15 mouse cellular contexts compared by ENCODE assay signal in genomic region chr17:71490666-71491331, GRCm38 (mm10). TPM values are rescaled to one million over a fixed set of nuclear protein-coding genes. Genes with fewer than 3 reads are reported as not detected.
DNase-seq lines count a peak whose midpoint lies in the region; ATAC-seq and TF ChIP-seq lines count a peak whose summit lies in the region.
"Had no signal": no experiment of that assay in that cellular context is flagged by ENCODE, and none has a peak within 500 bp of the region (broad histone marks: within the 10 kb centered on the region; RNA-seq: fewer than 3 reads in every experiment).

No protein-coding gene starts in this region.

- no peaks in the 10 kb centered on the region for H3K9me3 ChIP-seq in erythroblast, embryonic 14.5 days (ENCODE audit: control insufficient read depth, low read length)
- no peaks in the 10 kb centered on the region for H3K9me3 ChIP-seq in liver, embryonic 11.5 days (ENCODE audit: control insufficient read depth, low read length)
- no peaks in the 10 kb centered on the region for H3K9me3 ChIP-seq in stomach, postnatal 0 days (ENCODE audit: control insufficient read depth, low read length)
- H3K9me3 ChIP-seq in forebrain, embryonic 15.5 days: no peaks in the 10 kb centered on the region
- H3K9me3 ChIP-seq in midbrain, embryonic 16.5 days (replicated peaks; ENCODE audit: control insufficient read depth, low read length, poor library complexity, severe bottlenecking): no peaks in the 10 kb centered on the region

- peak; percentile 37 for DNase-seq in liver, embryonic 11.5 days (ENCODE audit: low spot score)
- DNase-seq in stomach, postnatal 0 days (ENCODE audit: low spot score): no peak
- no peak for DNase-seq in left cerebral cortex, adult 11 months (ENCODE audit: low spot score)
- DNase-seq: adrenal gland, postnatal 25 days; cerebellum, postnatal 10 days; gastrocnemius, postnatal 10 days; kidney, adult 11 months; layer of hippocampus, adult 9-11 months had no signal

- no peak for ATAC-seq in erythroblast, adult 5-6 weeks (replicated peaks; ENCODE audit: low FRiP score, poor library complexity, severe bottlenecking)
- ATAC-seq in activated CD4-positive, CD25-positive, alpha-beta regulatory T cell, adult 4 months: peak; percentile 70
- ATAC-seq in liver, embryonic 11.5 days (replicated peaks; ENCODE audit: low FRiP score): peak; percentile 84
- peak; percentile 47 for ATAC-seq in stomach, postnatal 0 days (ENCODE audit: low FRiP score, low TSS enrichment)
- no peak for ATAC-seq in forebrain, embryonic 15.5 days (replicated peaks)
- ATAC-seq in midbrain, embryonic 16.5 days: no peak
- ATAC-seq: Patski had no signal

- peak overlapping the region; percentile 46; the same call in 1 of the 2 replicates for H3K9ac ChIP-seq in liver, embryonic 11.5 days (ENCODE audit: low read depth, low read length)
- H3K9ac ChIP-seq in stomach, postnatal 0 days (ENCODE audit: low read length): no peak overlapping the region
- no peak overlapping the region for H3K9ac ChIP-seq in forebrain, embryonic 15.5 days (replicated peaks)
- no peak overlapping the region for H3K9ac ChIP-seq in midbrain, embryonic 16.5 days (ENCODE audit: low read depth, low read length)

- peaks cover 35% of the 10 kb centered on the region for H3K4me1 ChIP-seq in erythroblast, embryonic 14.5 days (ENCODE audit: control insufficient read depth)
- peaks cover 19% of the 10 kb centered on the region for H3K4me1 ChIP-seq in liver, embryonic 11.5 days (replicated peaks; ENCODE audit: control insufficient read depth, insufficient read depth, low read length)
- H3K4me1 ChIP-seq in stomach, postnatal 0 days (replicated peaks; ENCODE audit: control insufficient read depth, insufficient read depth): no peaks in the 10 kb centered on the region
- no peaks in the 10 kb centered on the region; the same call in 1 of the 2 replicates for H3K4me1 ChIP-seq in forebrain, embryonic 15.5 days
- H3K4me1 ChIP-seq in midbrain, embryonic 16.5 days (ENCODE audit: control insufficient read depth, insufficient read depth, low read length): no peaks in the 10 kb centered on the region

- H3K4me3 ChIP-seq in erythroblast, embryonic 14.5 days (replicated peaks): peak overlapping the region; percentile 2
- no peak overlapping the region for H3K4me3 ChIP-seq in liver, embryonic 11.5 days (ENCODE audit: low read depth, low read length)
- H3K4me3 ChIP-seq in stomach, postnatal 0 days (ENCODE audit: low read depth, low read length): no peak overlapping the region
- no peak overlapping the region for H3K4me3 ChIP-seq in forebrain, embryonic 15.5 days
- no peak overlapping the region for H3K4me3 ChIP-seq in midbrain, embryonic 16.5 days (ENCODE audit: low read depth, low read length)

- TF ChIP-seq CTCF in stomach, postnatal 0 days (IDR thresholded peaks at IDR 0.05; ENCODE audit: low read depth): no peak

- TF ChIP-seq EP300 in stomach, postnatal 0 days (optimal IDR thresholded peaks at IDR 0.05): no peak

- H3K36me3 ChIP-seq in erythroblast, embryonic 14.5 days (ENCODE audit: control insufficient read depth): peaks cover 17% of the 10 kb centered on the region
- H3K36me3 ChIP-seq in liver, embryonic 11.5 days (ENCODE audit: control insufficient read depth, insufficient read depth, low read length): peaks cover 4% of the 10 kb centered on the region
- H3K36me3 ChIP-seq in stomach, postnatal 0 days (ENCODE audit: control insufficient read depth, insufficient read depth, low read length): peaks cover 2% of the 10 kb centered on the region; the same call in 1 of the 2 replicates
- peaks cover 7% of the 10 kb centered on the region; the same call in 1 of the 2 replicates for H3K36me3 ChIP-seq in forebrain, embryonic 15.5 days
- H3K36me3 ChIP-seq in midbrain, embryonic 16.5 days (ENCODE audit: control insufficient read depth, insufficient read depth, low read length): no peaks in the 10 kb centered on the region

- H3K27ac ChIP-seq in liver, embryonic 11.5 days (ENCODE audit: low read depth, low read length): peak overlapping the region; percentile 83
- H3K27ac ChIP-seq in stomach, postnatal 0 days (replicated peaks): peak overlapping the region; percentile 40; the same call in 1 of the 2 replicates
- no peak overlapping the region for H3K27ac ChIP-seq in forebrain, embryonic 15.5 days (replicated peaks)
- H3K27ac ChIP-seq in midbrain, embryonic 16.5 days (ENCODE audit: low read length): no peak overlapping the region

- WGBS in liver, embryonic 11.5 days: 42% methylated on average over 9 of the region's 9 CpGs
- WGBS in stomach, postnatal 0 days: 55% methylated on average over 9 of the region's 9 CpGs
- 90% methylated on average over 9 of the region's 9 CpGs for WGBS in forebrain, embryonic 15.5 days
- WGBS in midbrain, embryonic 16.5 days: 85% methylated on average over 9 of the region's 9 CpGs

- peak overlapping the region; percentile 50 for H3K4me2 ChIP-seq in liver, embryonic 11.5 days
- H3K4me2 ChIP-seq in stomach, postnatal 0 days (replicated peaks; ENCODE audit: low read depth): no peak overlapping the region
- no peak overlapping the region for H3K4me2 ChIP-seq in forebrain, embryonic 15.5 days (replicated peaks)
- no peak overlapping the region for H3K4me2 ChIP-seq in midbrain, embryonic 16.5 days (ENCODE audit: low read length)

- H3K27me3 ChIP-seq in erythroblast, embryonic 14.5 days (ENCODE audit: control insufficient read depth): no peaks in the 10 kb centered on the region
- no peaks in the 10 kb centered on the region for H3K27me3 ChIP-seq in liver, embryonic 11.5 days (replicated peaks; ENCODE audit: control insufficient read depth, insufficient read depth, low read length)
- H3K27me3 ChIP-seq in stomach, postnatal 0 days (ENCODE audit: control insufficient read depth, insufficient read depth, low read length): no peaks in the 10 kb centered on the region
- H3K27me3 ChIP-seq in forebrain, embryonic 15.5 days: no peaks in the 10 kb centered on the region
- H3K27me3 ChIP-seq in midbrain, embryonic 16.5 days (ENCODE audit: control insufficient read depth, insufficient read depth, low read depth, low read length): no peaks in the 10 kb centered on the region
- H3K27me3 ChIP-seq: Patski had no signal

RNA-seq across cellular contexts. Expression of gene Smchd1, which starts 15.7 kb away (rescaled TPM):
- 0.19 and 0.27 TPM in 2 replicates for polyA plus RNA-seq in erythroblast, embryonic 14.5 days (2012)
- 49.4 and 60.6 TPM in 2 replicates for total RNA-seq in erythroblast, adult 5-6 weeks (2015; ENCODE audit: low replicate concordance)
- total RNA-seq in erythroblast, adult 5-6 weeks (2017; ENCODE audit: low replicate concordance): 51.0 and 65.6 TPM in 2 replicates
- polyA plus RNA-seq in activated CD4-positive, CD25-positive, alpha-beta regulatory T cell, adult 4 months (2017; shearing (Covaris generic)): 10 to 100 TPM; 77.1 to 98.8 TPM
- polyA plus RNA-seq in liver, embryonic 11.5 days (2014; fragmentation: Nextera tagmentation; extraction: Ambion mirVana): 74.9 and 76.4 TPM in 2 replicates
- polyA plus RNA-seq in stomach, postnatal 0 days (2015; fragmentation: Nextera tagmentation; extraction: Ambion mirVana): 21.5 and 22.6 TPM in 2 replicates
- 52.7 and 55.0 TPM in 2 replicates for polyA plus RNA-seq in forebrain, embryonic 15.5 days (2015; fragmentation: Nextera tagmentation; extraction: Ambion mirVana)
- polyA plus RNA-seq in midbrain, embryonic 16.5 days (2015; fragmentation: Nextera tagmentation; extraction: Ambion mirVana): 41.5 and 43.1 TPM in 2 replicates

RNA-seq across cellular contexts. Expression of gene Gm4707, which starts 31.1 kb away (rescaled TPM):
- polyA plus RNA-seq in erythroblast, embryonic 14.5 days (2012): 0.02 and 0.10 TPM in 2 replicates
- 1.9 TPM in 1 of 2 replicates, not detected in the other for total RNA-seq in erythroblast, adult 5-6 weeks (2015; ENCODE audit: low replicate concordance)
- 1.3 and 1.4 TPM in 2 replicates for total RNA-seq in erythroblast, adult 5-6 weeks (2017; ENCODE audit: low replicate concordance)
- 10 to 100 TPM; 17.1 to 19.9 TPM for polyA plus RNA-seq in activated CD4-positive, CD25-positive, alpha-beta regulatory T cell, adult 4 months (2017; shearing (Covaris generic))
- polyA plus RNA-seq in liver, embryonic 11.5 days (2014; fragmentation: Nextera tagmentation; extraction: Ambion mirVana): 3.5 and 5.2 TPM in 2 replicates
- 0.46 and 0.98 TPM in 2 replicates for polyA plus RNA-seq in stomach, postnatal 0 days (2015; fragmentation: Nextera tagmentation; extraction: Ambion mirVana)
- 3.0 and 3.4 TPM in 2 replicates for polyA plus RNA-seq in forebrain, embryonic 15.5 days (2015; fragmentation: Nextera tagmentation; extraction: Ambion mirVana)
- 2.5 and 3.7 TPM in 2 replicates for polyA plus RNA-seq in midbrain, embryonic 16.5 days (2015; fragmentation: Nextera tagmentation; extraction: Ambion mirVana)

RNA-seq across cellular contexts. Expression of gene Ndc80, which starts 35.9 kb away (rescaled TPM):
- polyA plus RNA-seq in erythroblast, embryonic 14.5 days (2012): 1.2 and 2.4 TPM in 2 replicates
- total RNA-seq in erythroblast, adult 5-6 weeks (2015; ENCODE audit: low replicate concordance): 29.5 and 32.9 TPM in 2 replicates
- total RNA-seq in erythroblast, adult 5-6 weeks (2017; ENCODE audit: low replicate concordance): 39.2 and 56.2 TPM in 2 replicates
- 10 to 100 TPM; 23.7 to 24.7 TPM for polyA plus RNA-seq in activated CD4-positive, CD25-positive, alpha-beta regulatory T cell, adult 4 months (2017; shearing (Covaris generic))
- polyA plus RNA-seq in liver, embryonic 11.5 days (2014; fragmentation: Nextera tagmentation; extraction: Ambion mirVana): 50.4 and 52.6 TPM in 2 replicates
- 9.6 and 11.3 TPM in 2 replicates for polyA plus RNA-seq in stomach, postnatal 0 days (2015; fragmentation: Nextera tagmentation; extraction: Ambion mirVana)
- 19.4 and 24.2 TPM in 2 replicates for polyA plus RNA-seq in forebrain, embryonic 15.5 days (2015; fragmentation: Nextera tagmentation; extraction: Ambion mirVana)
- polyA plus RNA-seq in midbrain, embryonic 16.5 days (2015; fragmentation: Nextera tagmentation; extraction: Ambion mirVana): 4.4 and 5.6 TPM in 2 replicates
- polyA plus RNA-seq: liver, adult 2 months had no signal

Comparison
In these comparisons a context has a peak if more than half of its experiments do, and no peak if none do; other contexts are left out.
1. ATAC-seq: peak in activated CD4-positive, CD25-positive, alpha-beta regulatory T cell, adult 4 months (single experiment), liver, embryonic 11.5 days (single experiment) and stomach, postnatal 0 days (single experiment); none in erythroblast, adult 5-6 weeks (single experiment), forebrain, embryonic 15.5 days (single experiment) and midbrain, embryonic 16.5 days (single experiment).
2. H3K27ac ChIP-seq: peak in liver, embryonic 11.5 days (single experiment) and stomach, postnatal 0 days (single experiment); none in forebrain, embryonic 15.5 days (single experiment) and midbrain, embryonic 16.5 days (single experiment).
3. RNA of gene Smchd1, which starts 15.7 kb away (polyA plus RNA-seq): 77.1 to 98.8 TPM in activated CD4-positive, CD25-positive, alpha-beta regulatory T cell, adult 4 months, 74.9 to 76.4 TPM in liver, embryonic 11.5 days, 52.7 to 55.0 TPM in forebrain, embryonic 15.5 days, 41.5 to 43.1 TPM in midbrain, embryonic 16.5 days and 21.5 to 22.6 TPM in stomach, postnatal 0 days; 0.19 to 0.27 TPM in erythroblast, embryonic 14.5 days; every median in the first group is over 10 times any median in the second.